Mouse (Mus musculus) kidney, adult 9 months (tissue): ENCODE results near the gene D430042O09Rik.

Experiments used
- DNase-seq: peaks from one replicate; pipeline ENCODE4 v3.0.0; 2022

Gene D430042O09Rik

GRCm38 (mm10) chr7:125741271-125741703 is 33.6 kb downstream of the D430042O09Rik start:
- DNase-seq = peak; percentile 85

GRCm38 (mm10) chr7:125744774-125745173 is 37.1 kb downstream of the D430042O09Rik start:
- DNase-seq = no peak

GRCm38 (mm10) chr7:125746621-125747315 is 39.1 kb downstream of the D430042O09Rik start:
- DNase-seq = no peak

- no peak for DNase-seq
Measured at GRCm38 (mm10) chr7:125747316-125747690, 39.6 kb downstream of the D430042O09Rik start.

GRCm38 (mm10) chr7:125748186-125748585 is 40.5 kb downstream of the D430042O09Rik start:
- DNase-seq = no peak

- DNase-seq = no peak
Measured at GRCm38 (mm10) chr7:125752699-125753325, 45.1 kb downstream of the D430042O09Rik start.

- DNase-seq = peak; percentile 23
Measured at GRCm38 (mm10) chr7:125753326-125753715, 45.6 kb downstream of the D430042O09Rik start.

GRCm38 (mm10) chr7:125756806-125757205 is 49.1 kb downstream of the D430042O09Rik start:
- DNase-seq = no peak

GRCm38 (mm10) chr7:125757896-125758623 is 50.4 kb downstream of the D430042O09Rik start:
- DNase-seq = peak; percentile 34

- no peak for DNase-seq
Measured at GRCm38 (mm10) chr7:125762289-125762688, 54.6 kb downstream of the D430042O09Rik start.

GRCm38 (mm10) chr7:125762883-125763830 is 55.5 kb downstream of the D430042O09Rik start:
- DNase-seq = no peak

GRCm38 (mm10) chr7:125764373-125764772 is 56.7 kb downstream of the D430042O09Rik start:
- DNase-seq = no peak

GRCm38 (mm10) chr7:125766976-125767831 is 59.5 kb downstream of the D430042O09Rik start:
- peak; percentile 48 for DNase-seq

GRCm38 (mm10) chr7:125772961-125773571 is 65.4 kb downstream of the D430042O09Rik start:
- no peak for DNase-seq

- peak; percentile 22 for DNase-seq
Measured at GRCm38 (mm10) chr7:125783206-125783605, 75.5 kb downstream of the D430042O09Rik start.

GRCm38 (mm10) chr7:125786105-125786504 is 78.4 kb downstream of the D430042O09Rik start:
- no peak for DNase-seq

- DNase-seq = no peak
Measured at GRCm38 (mm10) chr7:125787046-125787445, 79.4 kb downstream of the D430042O09Rik start.

GRCm38 (mm10) chr7:125790039-125790438 is 82.4 kb downstream of the D430042O09Rik start:
- no peak for DNase-seq

GRCm38 (mm10) chr7:125806571-125806970 is 98.9 kb downstream of the D430042O09Rik start:
- DNase-seq = no peak

GRCm38 (mm10) chr7:125808210-125808609 is 100.5 kb downstream of the D430042O09Rik start:
- no peak for DNase-seq

- no peak for DNase-seq
Measured at GRCm38 (mm10) chr7:125812721-125813120, 105.0 kb downstream of the D430042O09Rik start.
